Mouse (Mus musculus) ES-Bruce4 (cell line): Measurements from ENCODE around the gene Lrr1.

Experiments
- CTCF ChIP-seq: IDR thresholded peaks from one replicate; pipeline ENCODE4 v1.8.1; 2011; ENCODE audit warnings: low read depth, low read length
- POLR2A ChIP-seq: IDR thresholded peaks from one replicate; pipeline ENCODE4 v1.8.1; 2011; ENCODE audit warnings: low read length; ENCODE audit not compliant: insufficient read depth

DNA sequence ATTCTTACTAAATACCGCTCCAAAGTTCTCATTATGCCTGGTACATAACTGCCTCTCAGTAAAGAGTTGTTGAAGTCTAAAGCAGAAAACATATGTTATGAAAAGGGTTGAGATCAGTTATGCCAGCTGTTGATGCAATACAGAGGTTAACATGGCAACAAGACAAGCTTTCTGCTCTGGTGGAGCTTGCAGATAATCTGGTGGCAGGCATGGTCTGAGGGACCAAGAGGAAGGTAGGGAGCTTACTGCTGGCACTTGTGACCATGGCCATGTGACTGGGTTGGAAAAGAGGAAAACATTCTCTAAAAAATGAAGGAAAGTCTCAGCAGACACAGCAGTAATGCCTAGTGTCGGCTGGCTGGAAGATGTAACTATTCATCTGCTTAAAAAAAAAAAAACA is 2.7 kb downstream of the Lrr1 start:
- TF ChIP-seq POLR2A (no peak), CTCF (no peak)
